Mouse (Mus musculus) heart, adult 2 months (tissue): ENCODE results near the gene Mcts2. TPM values are rescaled to one million over a fixed set of nuclear protein-coding genes. Genes with fewer than 3 reads are reported as not detected.
A peak's percentile ranks its signal among the peaks of the same experiment; 100 is the strongest.

Experiments used
- DNase-seq, 2 experiments: peaks; one replicate each; pipeline ENCODE4 v3.0.0; 2021
- H3K27ac ChIP-seq: fragments of 200-600 bp; 2 replicates; pipeline ENCODE4 v1.8.1; 2022
- H3K27me3 ChIP-seq: fragments of 200-500 bp; 2 replicates; pipeline ENCODE4 v1.6.1; 2012; ENCODE audit warnings: mild to moderate bottlenecking, low read length, inconsistent platforms, mixed read lengths; ENCODE audit not compliant: control insufficient read depth, insufficient read depth
- H3K36me3 ChIP-seq: fragments of 200-500 bp; 2 replicates; pipeline ENCODE4 v1.6.1; 2012; ENCODE audit warnings: low read length, inconsistent platforms; ENCODE audit not compliant: control insufficient read depth, insufficient read depth
- H3K4me1 ChIP-seq: fragments of 200-500 bp; 2 replicates; pipeline ENCODE4 v1.6.1; 2011; ENCODE audit warnings: low read length; ENCODE audit not compliant: control insufficient read depth, insufficient read depth
- H3K4me3 ChIP-seq: fragments of 200-600 bp; 2 replicates; pipeline ENCODE4 v1.8.1; 2022
- H3K79me2 ChIP-seq: fragments of 200-500 bp; replicated peaks from 2 replicates; pipeline ENCODE4 v1.6.1; 2012; ENCODE audit warnings: mild to moderate bottlenecking, inconsistent platforms, low read length, moderate library complexity, mixed read lengths; ENCODE audit not compliant: control insufficient read depth, insufficient read depth
- H3K9ac ChIP-seq: fragments of 200-500 bp; 2 replicates; pipeline ENCODE4 v1.6.1; 2012; ENCODE audit warnings: low read depth, mild to moderate bottlenecking, control low read depth, inconsistent platforms, low read length, mixed read lengths
- CTCF ChIP-seq: fragments of 200-600 bp; IDR thresholded peaks from 2 replicates; pipeline ENCODE4 v1.8.1; 2022; ENCODE audit warnings: antibody characterized with exemption, mild to moderate bottlenecking, moderate library complexity
- EP300 ChIP-seq: fragments of 200-500 bp; IDR thresholded peaks from 2 replicates; pipeline ENCODE4 v1.6.1; 2011; ENCODE audit warnings: low read depth, low read length, control low read depth; ENCODE audit not compliant: insufficient read depth
- POLR2A ChIP-seq: fragments of 200-500 bp; IDR thresholded peaks from 2 replicates; pipeline ENCODE4 v1.6.1; 2011; ENCODE audit warnings: mild to moderate bottlenecking, low read depth, low read length, control low read depth; ENCODE audit not compliant: insufficient read depth
- WGBS: fragments of 180-500 bp; shearing (Covaris S2); methylation state at CpG from one replicate; pipeline ENCODE4 v1.1.7; 2018; 5-methylcytosine and 5-hydroxymethylcytosine counted together
- intact Hi-C: fragments of 180-260 bp; cut with DNase I; formaldehyde crosslinking; loops from one replicate; pipeline ENCODE4 v1.15.1; 2025
- long read RNA-seq: library from polyadenylated mRNA; stranded (forward); transcript quantifications from one replicate; pipeline ENCODE4 v2.0.0, GENCODE M21; 2021
- polyA plus RNA-seq: library from polyadenylated mRNA; depleted of rRNA; stranded (reverse); fragments of >200 nt; gene quantifications from 2 replicates; pipeline ENCODE4 v1.2.3, GENCODE M21; 2012; rRNA removed
- total RNA-seq, 2 experiments: library from RNA; stranded (reverse); gene quantifications; 2 replicates each; pipeline ENCODE4 v1.2.3; 2021

Gene Mcts2
- 10 to 100 TPM; 14.8 to 18.2 TPM for total RNA-seq
- 8.6 and 12.1 TPM in 2 replicates for polyA plus RNA-seq
- long read RNA-seq, partial matches to known transcripts, result 0 of 3 reads
- long read RNA-seq, other reads (novel, unspliced or antisense), result 0 of 3 reads

DNA sequence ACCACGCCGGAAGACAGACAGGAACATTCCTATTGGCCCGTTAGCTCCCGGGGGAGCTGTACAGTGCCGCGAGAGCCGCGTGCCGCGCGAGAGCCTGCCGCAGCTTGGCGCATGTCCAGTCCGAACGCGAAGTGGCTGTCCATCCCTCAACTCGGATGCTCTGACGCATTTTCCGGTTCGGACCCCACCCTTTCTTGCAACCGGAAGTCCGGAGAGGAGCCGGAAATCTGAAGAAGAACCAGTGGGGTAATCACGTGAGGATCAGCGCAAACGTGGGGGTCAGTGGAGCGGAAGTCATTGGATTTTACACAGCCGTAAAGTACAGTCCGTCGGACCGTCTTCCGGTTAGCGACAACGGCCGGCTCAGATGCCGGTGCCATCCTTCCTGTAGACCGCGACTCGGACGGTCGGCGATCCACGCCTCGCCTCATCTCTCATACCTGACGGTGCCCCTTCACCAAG lies at the start of gene Mcts2:
Gene Mcts2, plus strand, starts transcription at position 230 of the 462 bp plus-strand sequence.
- H3K27me3 ChIP-seq, result no peaks in the 10 kb centered on the region
- peak; percentile 94 to 95 for DNase-seq
- intact Hi-C loops, result loop anchor here (10.0 kb wide), 1 partner anchor 328 kb away; the partner anchor contains the start of gene Pdrg1
- peak within 1 kb of the TSS; percentile 58 for H3K9ac ChIP-seq
- WGBS, result 45% methylated on average over 45 of the region's 45 CpGs
- H3K79me2 ChIP-seq, result no peaks in the 10 kb centered on the region
- peak within 1 kb of the TSS; percentile 65 for H3K4me3 ChIP-seq
- H3K36me3 ChIP-seq, result no peaks in the 10 kb centered on the region
- H3K27ac ChIP-seq, result peak within 1 kb of the TSS; percentile 56
- H3K4me1 ChIP-seq, result no peaks in the 10 kb centered on the region
- peak; percentile 58 for TF ChIP-seq EP300
- peak; percentile 62 for TF ChIP-seq POLR2A
- TF ChIP-seq CTCF, result no peak

DNA sequence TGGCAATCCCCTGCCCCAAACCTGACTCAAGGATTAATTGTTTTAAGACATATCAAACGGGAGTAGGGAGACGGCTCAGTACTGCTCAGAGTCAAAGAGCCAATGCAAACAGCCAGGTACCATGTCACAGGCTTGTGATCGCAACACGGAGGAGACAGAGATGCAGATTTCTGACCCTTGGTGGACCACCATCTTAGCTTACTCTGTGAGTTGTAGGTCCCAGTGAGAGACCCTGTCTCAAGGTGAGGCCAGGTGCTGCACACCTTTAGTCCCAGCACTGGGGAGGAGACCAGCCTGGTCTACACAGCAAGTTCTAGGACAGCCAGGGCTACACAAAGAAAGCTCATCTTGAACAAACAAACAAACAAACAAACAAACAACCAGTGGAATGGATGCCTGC lies 49.5 kb upstream of the Mcts2 start:
- no peaks in the 10 kb centered on the region for H3K27me3 ChIP-seq
- 73% methylated on average over 4 of the region's 4 CpGs for WGBS
- no peak for TF ChIP-seq POLR2A
- TF ChIP-seq CTCF, result no peak
- no peak for TF ChIP-seq EP300
- no peaks in the 10 kb centered on the region for H3K79me2 ChIP-seq
- H3K27ac ChIP-seq, result peak overlapping the region; percentile 68
- no peak overlapping the region for H3K9ac ChIP-seq
- no peaks in the 10 kb centered on the region for H3K36me3 ChIP-seq
- peaks cover 5% of the 10 kb centered on the region for H3K4me1 ChIP-seq
- H3K4me3 ChIP-seq, result no peak overlapping the region
- no peak for DNase-seq
- intact Hi-C loops, result no loop called here

GRCm38 (mm10) chr2:152638865-152639264 lies 48.0 kb upstream of the Mcts2 start:
- 51% methylated on average over 6 of the region's 6 CpGs for WGBS
- no peak for DNase-seq
- no peaks in the 10 kb centered on the region for H3K36me3 ChIP-seq
- intact Hi-C loops, result no loop called here
- H3K9ac ChIP-seq, result no peak overlapping the region
- H3K4me1 ChIP-seq, result peaks cover 3% of the 10 kb centered on the region; the same call in 1 of the 2 replicates
- TF ChIP-seq CTCF, result no peak
- TF ChIP-seq POLR2A, result no peak
- TF ChIP-seq EP300, result no peak
- peak overlapping the region; percentile 66 for H3K27ac ChIP-seq
- H3K4me3 ChIP-seq, result no peak overlapping the region
- H3K27me3 ChIP-seq, result no peaks in the 10 kb centered on the region
- no peaks in the 10 kb centered on the region for H3K79me2 ChIP-seq

- WGBS, result 24% methylated on average over 11 of the region's 11 CpGs
- Histone ChIP-seq H3K4me1 (peaks cover 3% of the 10 kb centered on the region; the same call in 1 of the 2 replicates), H3K4me3 (no peak overlapping the region), H3K27me3 (no peaks in the 10 kb centered on the region), H3K27ac (peak overlapping the region; percentile 66), H3K79me2 (no peaks in the 10 kb centered on the region), H3K9ac (no peak overlapping the region), H3K36me3 (no peaks in the 10 kb centered on the region)
- intact Hi-C loops, result no loop called here
- TF ChIP-seq POLR2A, result no peak; the same call in 1 of the 2 replicates
- TF ChIP-seq EP300, result peak; percentile 52; the same call in 1 of the 2 replicates
- peak; percentile 7; the same call in 1 of the 2 replicates for TF ChIP-seq CTCF
- DNase-seq, result peak; percentile 61 to 76
These were observed 47.3 kb upstream of the Mcts2 start for GRCm38 (mm10) chr2:152639406-152640113.

- DNase-seq, result peak; percentile 55 to 71
- Histone ChIP-seq H3K27me3 (no peaks in the 10 kb centered on the region), H3K4me3 (no peak overlapping the region), H3K4me1 (peaks cover 8% of the 10 kb centered on the region; the same call in 1 of the 2 replicates), H3K9ac (no peak overlapping the region), H3K27ac (peak overlapping the region; percentile 48), H3K79me2 (no peaks in the 10 kb centered on the region), H3K36me3 (no peaks in the 10 kb centered on the region)
- 30% methylated on average over 10 of the region's 10 CpGs for WGBS
- intact Hi-C loops, result no loop called here
- TF ChIP-seq EP300, result no peak
- TF ChIP-seq CTCF, result no peak
- TF ChIP-seq POLR2A, result no peak
These were observed 33.8 kb upstream of the Mcts2 start for GRCm38 (mm10) chr2:152652901-152653620.
